Mouse (Mus musculus) brain, embryonic 14.5 days (tissue): ENCODE measurements around the gene Fam136a.
A peak's percentile ranks its signal among the peaks of the same experiment; 100 is the strongest.

Experiments
- CTCF ChIP-seq: fragments of 200-500 bp; IDR thresholded peaks from 2 replicates; pipeline ENCODE4 v1.5.1; 2012; ENCODE audit warnings: inconsistent platforms, mild to moderate bottlenecking, moderate library complexity, borderline replicate concordance; ENCODE audit not compliant: insufficient read depth, insufficient read length; ENCODE audit errors: extremely low read depth
- POLR2A ChIP-seq: fragments of 200-500 bp; IDR thresholded peaks from 2 replicates; pipeline ENCODE4 v1.6.1; 2012; ENCODE audit warnings: mild to moderate bottlenecking, inconsistent platforms, borderline replicate concordance; ENCODE audit not compliant: poor library complexity, insufficient read depth, insufficient read length, severe bottlenecking; ENCODE audit errors: extremely low read depth

DNA sequence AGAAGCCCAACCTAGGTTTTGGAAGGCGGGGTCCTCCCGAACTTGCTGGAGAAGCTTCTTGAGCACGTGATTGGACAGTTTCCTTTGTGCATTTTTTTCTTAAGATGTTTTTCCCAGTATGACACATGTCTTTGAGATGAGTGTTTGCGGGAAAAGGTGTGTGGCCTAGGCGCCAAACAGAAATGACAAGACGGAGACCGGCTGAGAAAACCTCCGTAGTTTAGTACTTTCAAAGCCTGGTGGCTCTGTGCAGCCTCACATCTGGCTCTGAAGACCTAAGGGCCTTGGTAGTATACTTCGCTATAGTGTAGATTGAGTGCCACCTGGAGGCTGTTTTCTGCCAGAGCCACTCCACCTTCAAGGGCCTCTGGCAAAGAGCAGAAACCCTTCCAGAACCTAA is 35.5 kb downstream of the Fam136a start:
- TF ChIP-seq CTCF (peak; percentile 70; the same call in 1 of the 2 replicates), POLR2A (no peak)
